Mouse (Mus musculus) MEL (cell line): ENCODE results near the gene Tomm40l. TPM values are rescaled to one million over a fixed set of nuclear protein-coding genes. Genes with fewer than 3 reads are reported as not detected.

Experiments
- DNase-seq: peaks from one replicate; pipeline ENCODE4 v3.0.0; 2011; ENCODE audit warnings: low read depth, low spot score
- H3K27ac ChIP-seq: 2 replicates; pipeline ENCODE4 v1.5.1; 2012; ENCODE audit warnings: low read depth, mild to moderate bottlenecking, control low read depth, low read length, moderate library complexity; ENCODE audit not compliant: control insufficient read depth
- H3K27me3 ChIP-seq, 2 experiments: fragments of 150-350 bp in 1 of 2; sonication (generic) in 1 of 2; 2 replicates each; pipeline ENCODE4 v1.6.1; 2012; ENCODE audit warnings: low read length in 2 of 2, mild to moderate bottlenecking in 2 of 2, improper control_type of control experiment in 1 of 2, moderate library complexity in 1 of 2; ENCODE audit not compliant: insufficient read depth in 2 of 2, control insufficient read depth in 1 of 2
- H3K36me3 ChIP-seq, 2 experiments: 2 replicates each; pipeline ENCODE4 v1.6.1; 2012 to 2014; ENCODE audit warnings: low read length in 2 of 2, improper control_type of control experiment in 1 of 2, inconsistent platforms in 1 of 2, mild to moderate bottlenecking in 1 of 2; ENCODE audit not compliant: insufficient read depth in 2 of 2, control insufficient read depth in 1 of 2
- H3K4me1 ChIP-seq, 2 experiments: fragments of 150-350 bp in 1 of 2; sonication (generic) in 1 of 2; 2 replicates each; pipeline ENCODE4 v1.6.1; 2012; ENCODE audit warnings: low read length in 2 of 2, improper control_type of control experiment in 1 of 2, mild to moderate bottlenecking in 1 of 2; ENCODE audit not compliant: insufficient read depth in 2 of 2, control insufficient read depth in 1 of 2
- H3K4me3 ChIP-seq, 2 experiments: fragments of 150-350 bp in 1 of 2; sonication (generic) in 1 of 2; 2 replicates each; pipeline ENCODE4 v1.5.1; 2012; ENCODE audit warnings: low read depth in 2 of 2, low read length in 2 of 2, mild to moderate bottlenecking in 2 of 2, moderate library complexity in 2 of 2, control low read depth in 1 of 2, improper control_type of control experiment in 1 of 2; ENCODE audit not compliant: control insufficient read depth in 1 of 2, insufficient read depth in 1 of 2
- H3K79me2 ChIP-seq: 2 replicates; pipeline ENCODE4 v1.6.1; 2012; ENCODE audit warnings: mild to moderate bottlenecking, low read length, moderate library complexity; ENCODE audit not compliant: control insufficient read depth, poor library complexity, insufficient read depth
- H3K9ac ChIP-seq: 2 replicates; pipeline ENCODE4 v1.6.1; 2012; ENCODE audit warnings: low read depth, mild to moderate bottlenecking, control low read depth, low read length, moderate library complexity; ENCODE audit not compliant: control insufficient read depth, poor library complexity, severe bottlenecking
- H3K9me3 ChIP-seq: fragments of 150-350 bp; sonication (generic); replicated peaks from 2 replicates; pipeline ENCODE4 v1.6.1; 2012; ENCODE audit warnings: mild to moderate bottlenecking, low read length, improper control_type of control experiment, moderate library complexity; ENCODE audit not compliant: insufficient read depth
- BHLHE40 ChIP-seq: IDR thresholded peaks from 2 replicates; pipeline ENCODE4 v1.6.1; 2012; ENCODE audit warnings: low read depth, mild to moderate bottlenecking, inconsistent platforms, low read length, improper control_type of control experiment, borderline replicate concordance
- CHD2 ChIP-seq: IDR thresholded peaks from 2 replicates; pipeline ENCODE4 v1.6.1; 2011; ENCODE audit warnings: low read length, improper control_type of control experiment
- CTCF ChIP-seq, 3 experiments: IDR thresholded peaks in 2 of 3; conservative IDR thresholded peaks in 1 of 3; 2 replicates each; pipeline ENCODE4 v1.5.1; 2011 to 2012; ENCODE audit warnings: low read length in 3 of 3, low read depth in 2 of 3, mild to moderate bottlenecking in 2 of 3, improper control_type of control experiment in 1 of 3, inconsistent platforms in 1 of 3, mixed read lengths in 1 of 3, moderate library complexity in 1 of 3; ENCODE audit not compliant: control insufficient read depth in 1 of 3, insufficient read depth in 1 of 3, poor library complexity in 1 of 3, severe bottlenecking in 1 of 3
- E2F4 ChIP-seq: IDR thresholded peaks from 2 replicates; pipeline ENCODE4 v1.6.1; 2011; ENCODE audit warnings: low read depth, low read length, improper control_type of control experiment, borderline replicate concordance
- GABPA ChIP-seq: IDR thresholded peaks from 2 replicates; pipeline ENCODE4 v1.6.1; 2012; ENCODE audit warnings: low read depth, mild to moderate bottlenecking, inconsistent platforms, low read length, improper control_type of control experiment, moderate library complexity
- GATA1 ChIP-seq: IDR thresholded peaks from 2 replicates; pipeline ENCODE4 v1.6.1; 2011; ENCODE audit warnings: low read depth, low read length, improper control_type of control experiment
- HCFC1 ChIP-seq: IDR thresholded peaks from 2 replicates; pipeline ENCODE4 v1.6.1; 2012; ENCODE audit warnings: low read depth, mild to moderate bottlenecking, inconsistent platforms, low read length, improper control_type of control experiment, moderate library complexity
- KAT2A ChIP-seq: conservative IDR thresholded peaks from 2 replicates; pipeline ENCODE4 v1.6.1; 2012; ENCODE audit warnings: low read depth, low read length, improper control_type of control experiment, inconsistent platforms
- MAFK ChIP-seq: IDR thresholded peaks from 2 replicates; pipeline ENCODE4 v1.6.1; 2011; ENCODE audit warnings: low read depth, mild to moderate bottlenecking, low read length, improper control_type of control experiment, borderline replicate concordance
- MAX ChIP-seq: IDR thresholded peaks from 2 replicates; pipeline ENCODE4 v1.6.1; 2011; ENCODE audit warnings: low read length, improper control_type of control experiment
- MAZ ChIP-seq: IDR thresholded peaks from 2 replicates; pipeline ENCODE4 v1.6.1; 2012; ENCODE audit warnings: low read depth, mild to moderate bottlenecking, inconsistent platforms, low read length, improper control_type of control experiment
- MXI1 ChIP-seq: IDR thresholded peaks from 2 replicates; pipeline ENCODE4 v1.6.1; 2011; ENCODE audit warnings: mild to moderate bottlenecking, low read depth, low read length, improper control_type of control experiment
- MYB ChIP-seq: IDR thresholded peaks from 2 replicates; pipeline ENCODE4 v1.6.1; 2011; ENCODE audit warnings: mild to moderate bottlenecking, low read depth, low read length, improper control_type of control experiment
- MYC ChIP-seq: IDR thresholded peaks from 2 replicates; pipeline ENCODE4 v1.6.1; 2011; ENCODE audit warnings: low read depth, mild to moderate bottlenecking, low read length, improper control_type of control experiment, moderate library complexity
- NELFE ChIP-seq: IDR thresholded peaks from 2 replicates; pipeline ENCODE4 v1.6.1; 2011; ENCODE audit warnings: low read depth, low read length, improper control_type of control experiment
- POLR2A ChIP-seq, 2 experiments: IDR thresholded peaks; 2 replicates each; pipeline ENCODE4 v1.6.1; 2011 to 2012; ENCODE audit warnings: low read length in 2 of 2, mild to moderate bottlenecking in 2 of 2, control low read depth in 1 of 2, improper control_type of control experiment in 1 of 2, low read depth in 1 of 2, moderate library complexity in 1 of 2; ENCODE audit not compliant: control insufficient read depth in 1 of 2, insufficient read depth in 1 of 2, poor library complexity in 1 of 2
- POLR2AphosphoS5 ChIP-seq: IDR thresholded peaks from 2 replicates; pipeline ENCODE4 v1.6.1; 2012; ENCODE audit warnings: low read depth, borderline replicate concordance, mild to moderate bottlenecking, inconsistent platforms, low read length, moderate library complexity, mixed read lengths
- RAD21 ChIP-seq: IDR thresholded peaks from 2 replicates; pipeline ENCODE4 v1.6.1; 2011; ENCODE audit warnings: mild to moderate bottlenecking, low read depth, low read length, improper control_type of control experiment
- RCOR1 ChIP-seq: IDR thresholded peaks from 2 replicates; pipeline ENCODE4 v1.6.1; 2012; ENCODE audit warnings: low read depth, mild to moderate bottlenecking, inconsistent platforms, low read length, improper control_type of control experiment
- SMC3 ChIP-seq: IDR thresholded peaks from 2 replicates; pipeline ENCODE4 v1.6.1; 2011; ENCODE audit warnings: low read depth, low read length, improper control_type of control experiment
- TAL1 ChIP-seq: IDR thresholded peaks from 2 replicates; pipeline ENCODE4 v1.6.1; 2012; ENCODE audit warnings: mild to moderate bottlenecking, inconsistent platforms, low read length, moderate library complexity, mixed read lengths
- TBP ChIP-seq: IDR thresholded peaks from 2 replicates; pipeline ENCODE4 v1.8.0; 2011; ENCODE audit warnings: low read depth, low read length, improper control_type of control experiment
- TCF12 ChIP-seq: IDR thresholded peaks from 2 replicates; pipeline ENCODE4 v1.6.1; 2014; ENCODE audit warnings: low read depth, mild to moderate bottlenecking, inconsistent platforms, low read length, improper control_type of control experiment, moderate library complexity
- USF2 ChIP-seq, 2 experiments: IDR thresholded peaks; 2 replicates each; pipeline ENCODE4 v1.6.1; 2011 to 2012; ENCODE audit warnings: improper control_type of control experiment in 2 of 2, low read length in 2 of 2, borderline replicate concordance in 1 of 2, inconsistent platforms in 1 of 2, low read depth in 1 of 2, mild to moderate bottlenecking in 1 of 2; ENCODE audit not compliant: insufficient read depth in 1 of 2
- ZKSCAN1 ChIP-seq: IDR thresholded peaks from 2 replicates; pipeline ENCODE4 v1.6.1; 2012; ENCODE audit warnings: low read depth, mild to moderate bottlenecking, inconsistent platforms, low read length, improper control_type of control experiment, moderate library complexity
- ZMIZ1 ChIP-seq: IDR thresholded peaks from 2 replicates; pipeline ENCODE4 v1.6.1; 2012; ENCODE audit warnings: low read depth, mild to moderate bottlenecking, inconsistent platforms, low read length, improper control_type of control experiment, moderate library complexity
- ZNF384 ChIP-seq: IDR thresholded peaks from 2 replicates; pipeline ENCODE4 v1.6.1; 2012; ENCODE audit warnings: low read depth, mild to moderate bottlenecking, inconsistent platforms, low read length, improper control_type of control experiment
- polyA plus RNA-seq, 2 experiments: library from polyadenylated mRNA; stranded (reverse) in 1 of 2; unstranded in 1 of 2; fragments of >175 nt in 1 of 2; fragments of >200 nt in 1 of 2; gene quantifications; 2 replicates each; pipeline versions ENCODE4 v1.2.1 to v1.2.4; 2012; ENCODE audit warnings: low replicate concordance in 2 of 2, low read depth in 1 of 2; ENCODE audit not compliant: insufficient read length in 2 of 2, insufficient read depth in 1 of 2, missing spikeins in 1 of 2
- total RNA-seq: library from RNA; depleted of rRNA; stranded (reverse); fragments of 300-350 nt; gene quantifications from 2 replicates; pipeline ENCODE4 v1.2.3, GENCODE M21; 2012

The Tomm40l gene
- total and polyA plus RNA-seq, 3 experiments, result 40.7 to 43.4 TPM; not detected in 1

- no peaks in the 10 kb centered on the region for H3K9me3 ChIP-seq
- peaks cover 3 to 17% of the 10 kb centered on the region in 2 experiments; a peak in 3 of 4 replicates for H3K36me3 ChIP-seq
- H3K9ac ChIP-seq, result no peak overlapping the region
- H3K79me2 ChIP-seq, result no peaks in the 10 kb centered on the region
- H3K4me1 ChIP-seq, result peaks cover 0 to 10% of the 10 kb centered on the region in 2 experiments; a peak in 2 of 4 replicates
- TF ChIP-seq POLR2A (IDR thresholded peaks at IDR 0.05; ENCODE audit: control insufficient read depth in 1 of 2, insufficient read depth in 1 of 2, low read depth in 1 of 2, low read length in 2 of 2, poor library complexity in 1 of 2), result no peak
- no peak for TF ChIP-seq POLR2AphosphoS5
- no peak for TF ChIP-seq MAZ
- TF ChIP-seq NELFE, result no peak
- no peak overlapping the region for H3K27ac ChIP-seq
- no peaks in the 10 kb centered on the region for H3K27me3 ChIP-seq
- no peak overlapping the region for H3K4me3 ChIP-seq
- DNase-seq, result no peak
Observed at GRCm38 (mm10) chr1:171232348-171232747, 10.0 kb upstream of the Tomm40l start.

- H3K27me3 ChIP-seq, result no peaks in the 10 kb centered on the region
- no peak overlapping the region for H3K9ac ChIP-seq
- H3K27ac ChIP-seq, result no peak overlapping the region
- peaks cover 3 to 17% of the 10 kb centered on the region in 2 experiments; a peak in 3 of 4 replicates for H3K36me3 ChIP-seq
- TF ChIP-seq ZNF384, result no peak
- TF ChIP-seq TBP, result no peak
- no peak for TF ChIP-seq POLR2AphosphoS5
- TF ChIP-seq TAL1, result no peak
- TF ChIP-seq MYC, result no peak
- TF ChIP-seq ZKSCAN1, result no peak
- TF ChIP-seq MYB, result no peak
- no peak for TF ChIP-seq KAT2A
- no peak for TF ChIP-seq TCF12
- no peak for TF ChIP-seq HCFC1
- no peak for TF ChIP-seq ZMIZ1
- no peak for TF ChIP-seq MAX
- TF ChIP-seq, all 39 proteins: peak for 0
- Histone ChIP-seq H3K79me2 (no peaks in the 10 kb centered on the region), H3K9me3 (no peaks in the 10 kb centered on the region), H3K4me1 (peaks cover 0 to 10% of the 10 kb centered on the region in 2 experiments; a peak in 2 of 4 replicates), H3K4me3 (no peak overlapping the region)
- no peak for DNase-seq
Observed at GRCm38 (mm10) chr1:171231844-171232243, 9.5 kb upstream of the Tomm40l start.

- Histone ChIP-seq H3K4me3 (no peak overlapping the region), H3K36me3 (peaks cover 0 to 17% of the 10 kb centered on the region in 2 experiments; a peak in 2 of 4 replicates), H3K27ac (no peak overlapping the region), H3K27me3 (no peaks in the 10 kb centered on the region), H3K9me3 (no peaks in the 10 kb centered on the region), H3K9ac (no peak overlapping the region), H3K4me1 (peaks cover 0 to 10% of the 10 kb centered on the region in 2 experiments; a peak in 2 of 4 replicates), H3K79me2 (no peaks in the 10 kb centered on the region)
- TF ChIP-seq GABPA (no peak), ZMIZ1 (no peak), USF2 (IDR thresholded peaks at IDR 0.05; ENCODE audit: borderline replicate concordance in 1 of 2, insufficient read depth in 1 of 2, low read depth in 1 of 2, low read length in 2 of 2) (no peak), MAZ (no peak), BHLHE40 (no peak), KAT2A (no peak), MAFK (no peak), MXI1 (no peak), CHD2 (no peak), E2F4 (no peak), RCOR1 (no peak), SMC3 (no peak), CTCF (IDR thresholded peaks at IDR 0.05 in 2 of 3, conservative IDR thresholded peaks at IDR 0.05 in 1 of 3; ENCODE audit: control insufficient read depth in 1 of 3, insufficient read depth in 1 of 3, low read depth in 2 of 3, low read length in 3 of 3, poor library complexity in 1 of 3, severe bottlenecking in 1 of 3) (no peak), ZNF384 (no peak), RAD21 (no peak), GATA1 (no peak), MYC (no peak)
- DNase-seq, result no peak
Observed at GRCm38 (mm10) chr1:171230215-171230614, 7.9 kb upstream of the Tomm40l start.
